Mouse (Mus musculus) CH12.LX (cell line): ENCODE data around the gene Prdm10. TPM values are rescaled to one million over a fixed set of nuclear protein-coding genes. Genes with fewer than 3 reads are reported as not detected.

Experiments used
- DNase-seq: peaks from one replicate; pipeline ENCODE4 v3.0.0-alpha.2; 2013; ENCODE audit errors: extremely low read depth
- H3K27ac ChIP-seq: 2 replicates; pipeline ENCODE4 v1.5.1; 2012; ENCODE audit warnings: low read depth, mild to moderate bottlenecking, control low read depth, moderate library complexity; ENCODE audit not compliant: insufficient read depth
- H3K27me3 ChIP-seq: replicated peaks from 2 replicates; pipeline ENCODE3; 2012; ENCODE audit warnings: inconsistent platforms
- H3K36me3 ChIP-seq, 2 experiments: replicated peaks in 1 of 2; 2 replicates each; pipeline versions ENCODE3 to v1.6.1; 2012; ENCODE audit warnings: inconsistent platforms in 1 of 2, low read length in 1 of 2, mild to moderate bottlenecking in 1 of 2, mixed read lengths in 1 of 2, moderate library complexity in 1 of 2; ENCODE audit not compliant: control insufficient read depth in 1 of 2, insufficient read depth in 1 of 2
- H3K4me1 ChIP-seq, 2 experiments: 2 replicates each; pipeline ENCODE4 v1.6.1; 2012; ENCODE audit warnings: inconsistent platforms in 1 of 2, moderate library complexity in 1 of 2; ENCODE audit not compliant: insufficient read depth in 2 of 2, control insufficient read depth in 1 of 2
- H3K4me2 ChIP-seq: 2 replicates; pipeline ENCODE4 v1.6.1; 2012; ENCODE audit warnings: low read depth, mild to moderate bottlenecking, control low read depth; ENCODE audit not compliant: poor library complexity, insufficient read depth, severe bottlenecking
- H3K4me3 ChIP-seq, 3 experiments: fragments of 150-350 bp in 1 of 3; sonication (generic) in 1 of 3; replicated peaks in 1 of 3; 2 replicates each; pipeline versions ENCODE3 to v1.5.1; 2011 to 2012; ENCODE audit warnings: low read depth in 2 of 3, low read length in 2 of 3, mild to moderate bottlenecking in 2 of 3, moderate library complexity in 2 of 3, control low read depth in 1 of 3, improper control_type of control experiment in 1 of 3, inconsistent platforms in 1 of 3, mixed read lengths in 1 of 3; ENCODE audit not compliant: poor library complexity in 1 of 3
- H3K79me2 ChIP-seq: replicated peaks from 2 replicates; pipeline ENCODE4 v1.6.1; 2012; ENCODE audit warnings: mild to moderate bottlenecking, moderate library complexity; ENCODE audit not compliant: control insufficient read depth, poor library complexity, insufficient read depth, severe bottlenecking; ENCODE audit errors: extremely low read depth
- H3K9ac ChIP-seq: 2 replicates; pipeline ENCODE4 v1.6.1; 2012; ENCODE audit warnings: low read depth, mild to moderate bottlenecking, control low read depth, moderate library complexity; ENCODE audit not compliant: insufficient read depth
- H3K9me3 ChIP-seq: replicated peaks from 2 replicates; pipeline ENCODE3; 2012; ENCODE audit warnings: low read length, inconsistent platforms, mixed read lengths
- EP300 ChIP-seq: IDR thresholded peaks from 2 replicates; pipeline ENCODE4 v1.6.1; 2011; ENCODE audit warnings: low read length, improper control_type of control experiment
- ETS1 ChIP-seq: conservative IDR thresholded peaks from 2 replicates; pipeline ENCODE4 v1.6.1; 2012; ENCODE audit warnings: low read depth, mild to moderate bottlenecking, inconsistent platforms, low read length, improper control_type of control experiment, moderate library complexity
- HCFC1 ChIP-seq: IDR thresholded peaks from 2 replicates; pipeline ENCODE4 v1.6.1; 2012; ENCODE audit warnings: low read depth, mild to moderate bottlenecking, inconsistent platforms, low read length, improper control_type of control experiment
- IRF4 ChIP-seq: IDR thresholded peaks from 2 replicates; pipeline ENCODE4 v1.6.1; 2014; ENCODE audit warnings: low read depth, mild to moderate bottlenecking, inconsistent platforms, low read length, improper control_type of control experiment
- JUN ChIP-seq: IDR thresholded peaks from 2 replicates; pipeline ENCODE4 v1.6.1; 2011; ENCODE audit warnings: low read depth, mild to moderate bottlenecking, low read length, improper control_type of control experiment, moderate library complexity; ENCODE audit not compliant: insufficient read depth
- KAT2A ChIP-seq: IDR thresholded peaks from 2 replicates; pipeline ENCODE4 v1.6.1; 2012; ENCODE audit warnings: low read length, improper control_type of control experiment, inconsistent platforms; ENCODE audit not compliant: insufficient replicate concordance
- MAFK ChIP-seq: IDR thresholded peaks from 2 replicates; pipeline ENCODE4 v1.6.1; 2011; ENCODE audit warnings: low read length, improper control_type of control experiment; ENCODE audit not compliant: insufficient replicate concordance
- PAX5 ChIP-seq: IDR thresholded peaks from 2 replicates; pipeline ENCODE4 v1.6.1; 2012; ENCODE audit warnings: low read length, inconsistent platforms, mixed read lengths
- POLR2AphosphoS2 ChIP-seq: IDR thresholded peaks from 2 replicates; pipeline ENCODE4 v1.6.1; 2011; ENCODE audit warnings: low read depth, low read length, improper control_type of control experiment
- SIN3A ChIP-seq: IDR thresholded peaks from 2 replicates; pipeline ENCODE4 v1.6.1; 2012; ENCODE audit warnings: low read length, improper control_type of control experiment, inconsistent platforms
- TBP ChIP-seq: conservative IDR thresholded peaks from 2 replicates; pipeline ENCODE4 v1.6.1; 2011; ENCODE audit warnings: low read depth, low read length, improper control_type of control experiment
- USF1 ChIP-seq: IDR thresholded peaks from 2 replicates; pipeline ENCODE4 v1.6.1; 2014; ENCODE audit warnings: low read depth, mild to moderate bottlenecking, inconsistent platforms, low read length, improper control_type of control experiment
- ZMIZ1 ChIP-seq: IDR thresholded peaks from 2 replicates; pipeline ENCODE4 v1.6.1; 2012; ENCODE audit warnings: low read depth, mild to moderate bottlenecking, inconsistent platforms, low read length, improper control_type of control experiment
- ZNF384 ChIP-seq: IDR thresholded peaks from 2 replicates; pipeline ENCODE4 v1.6.1; 2012; ENCODE audit warnings: low read depth, low read length, improper control_type of control experiment, inconsistent platforms
- dilution Hi-C: fragments of 300-500 bp; cut with MboI; formaldehyde crosslinking; loops from 2 replicates; pipeline ENCODE4 v1.14.3; 2020; ENCODE audit warnings: low sequenced_read_pairs; ENCODE audit not compliant: extremely low pct_unique_long_range_greater_than_20kb, extremely low pct_ligation_motif_present
- in situ Hi-C: fragments of 300-500 bp; cut with MboI; formaldehyde crosslinking; loops from 3 replicates; pipeline ENCODE4 v1.14.3; 2019; ENCODE audit warnings: low sequenced_read_pairs, low pct_ligation_motif_present, low pct_unique_long_range_greater_than_20kb, mixed read lengths
- polyA plus RNA-seq: library from polyadenylated mRNA; unstranded; fragments of >175 nt; gene quantifications from 2 replicates; pipeline ENCODE4 v1.2.1, GENCODE M21; 2012; ENCODE audit warnings: low read depth; ENCODE audit not compliant: insufficient read length
- total RNA-seq, 2 experiments: library from RNA; depleted of rRNA; stranded (reverse); fragments of 300-350 nt in 1 of 2; fragments of >200 nt in 1 of 2; gene quantifications; 2 replicates each; pipeline ENCODE4 v1.2.3; 2012 to 2014

Prdm10 gene
- total and polyA plus RNA-seq, 3 experiments, result 4.5 to 6.7 (median 4.7) TPM

- Histone ChIP-seq H3K36me3 (peaks cover 77 to 93% of the 10 kb centered on the region in 2 experiments), H3K9ac (no peak overlapping the region), H3K4me2 (no peak overlapping the region), H3K79me2 (peaks cover 6% of the 10 kb centered on the region; the same call in 1 of the 2 replicates), H3K4me1 (0 out of 4 replicates have a peak, but pooled peaks cover 0 to 5% of the 10 kb centered on the region in 2 experiments), H3K9me3 (no peaks in the 10 kb centered on the region), H3K4me3 (no peak overlapping the region), H3K27me3 (no peaks in the 10 kb centered on the region), H3K27ac (no peak overlapping the region)
- TF ChIP-seq EP300 (no peak), ZMIZ1 (no peak), ETS1 (no peak), IRF4 (no peak), TBP (no peak), HCFC1 (no peak), KAT2A (no peak), ZNF384 (no peak)
- in situ Hi-C loops, result no loop called here
- dilution Hi-C loops, result no loop called here
- no peak for DNase-seq
These were observed 131.8 kb downstream of the Prdm10 start for GRCm38 (mm10) chr9:31412165-31412564.

DNA sequence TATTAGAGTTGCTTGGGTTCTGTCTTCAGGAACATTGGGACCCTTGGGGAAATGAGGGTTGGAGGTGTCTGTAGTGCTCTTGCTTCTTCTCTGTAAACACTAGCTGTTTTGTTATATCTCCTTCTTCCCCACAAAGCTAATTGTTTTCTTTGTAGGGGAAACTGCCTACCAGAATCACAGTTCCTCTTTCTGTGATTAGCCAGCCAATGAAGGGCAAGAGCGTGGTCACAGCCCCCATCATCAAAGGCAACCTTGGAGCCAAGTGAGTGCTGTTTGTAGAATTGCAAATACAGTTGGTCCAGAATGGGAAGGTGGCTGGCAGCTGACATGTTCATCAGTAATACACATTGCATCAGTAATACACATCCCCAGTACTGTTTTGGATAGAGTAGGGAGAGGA is 138.5 kb downstream of the Prdm10 start:
- H3K36me3 ChIP-seq, result peaks cover 55 to 82% of the 10 kb centered on the region in 2 experiments
- no peak overlapping the region for H3K4me3 ChIP-seq
- in situ Hi-C loops (no loop called here), dilution Hi-C loops (no loop called here)
- H3K27me3 ChIP-seq, result no peaks in the 10 kb centered on the region
- H3K9me3 ChIP-seq, result no peaks in the 10 kb centered on the region
- TF ChIP-seq POLR2AphosphoS2, result no peak
- no peak for TF ChIP-seq USF1
- peak; percentile 37; the same call in 1 of the 2 replicates for TF ChIP-seq SIN3A
- TF ChIP-seq JUN, result no peak
- TF ChIP-seq PAX5, result no peak
- TF ChIP-seq EP300, result peak; percentile 72
- no peak for TF ChIP-seq MAFK
- TF ChIP-seq IRF4, result peak; percentile 88
- TF ChIP-seq, all 38 proteins: peak for 3
- Histone ChIP-seq H3K4me2 (peak overlapping the region; percentile 49; the same call in 1 of the 2 replicates), H3K79me2 (peaks cover 4% of the 10 kb centered on the region; the same call in 1 of the 2 replicates), H3K9ac (no peak overlapping the region), H3K27ac (peak overlapping the region; percentile 71), H3K4me1 (peaks cover 8 to 27% of the 10 kb centered on the region in 2 experiments; a peak in 3 of 4 replicates)
- DNase-seq, result peak; percentile 83
